Mouse (Mus musculus) bone marrow, adult 2 months (tissue): ENCODE measurements around the gene Rpl15.
"Not testable (repeated sequence)": the region's sequence is repeated elsewhere in the genome, so short reads cannot be mapped to it uniquely, and the experiment has no call there.

ENCODE experiments used
- CTCF ChIP-seq: fragments of 200-500 bp; IDR thresholded peaks from 2 replicates; pipeline ENCODE4 v1.5.1; 2011; ENCODE audit warnings: low read length, control low read depth; ENCODE audit not compliant: control insufficient read depth, insufficient read depth
- POLR2A ChIP-seq: fragments of 200-500 bp; IDR thresholded peaks from 2 replicates; pipeline ENCODE4 v1.6.1; 2011; ENCODE audit warnings: low read depth, mild to moderate bottlenecking, control low read depth, low read length, borderline replicate concordance; ENCODE audit not compliant: control insufficient read depth

DNA sequence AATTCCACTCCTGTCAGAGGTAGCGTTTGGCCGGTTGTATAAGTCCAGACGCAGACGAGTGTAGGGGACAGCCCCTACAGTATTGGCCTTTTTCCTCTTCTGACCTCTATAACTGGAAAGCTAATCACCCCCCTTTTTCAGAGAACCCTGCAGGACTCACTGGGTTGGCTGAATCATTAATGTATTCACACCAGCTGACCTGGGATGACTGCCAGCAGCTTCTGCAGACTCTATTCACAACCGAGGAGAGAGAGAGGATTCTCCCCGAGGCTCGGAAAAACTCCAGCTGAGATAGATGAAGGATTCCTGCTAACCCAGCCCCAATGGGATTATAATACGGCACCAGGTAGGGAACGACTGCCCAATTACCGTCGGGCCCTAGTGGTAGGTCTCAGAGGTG lies 45.0 kb downstream of the Rpl15 start:
- TF ChIP-seq POLR2A, CTCF: not testable (repeated sequence)
